Mouse (Mus musculus) thymus, adult 2 months (tissue): ENCODE data around the gene Wfdc15a. TPM values are rescaled to one million over a fixed set of nuclear protein-coding genes. Genes with fewer than 3 reads are reported as not detected.

ENCODE experiments used
- DNase-seq: peaks from one replicate; pipeline ENCODE4 v3.0.0; 2021
- H3K27ac ChIP-seq: fragments of 200-500 bp; 2 replicates; pipeline ENCODE4 v1.5.1; 2012; ENCODE audit warnings: low read length, control low read depth; ENCODE audit not compliant: control insufficient read depth, insufficient read depth
- H3K27me3 ChIP-seq: fragments of 200-500 bp; 2 replicates; pipeline ENCODE4 v1.6.1; 2012; ENCODE audit warnings: mild to moderate bottlenecking, low read length, moderate library complexity, mixed read lengths; ENCODE audit not compliant: control insufficient read depth, insufficient read depth
- H3K36me3 ChIP-seq: fragments of 200-500 bp; 2 replicates; pipeline ENCODE4 v1.6.1; 2012; ENCODE audit warnings: mild to moderate bottlenecking, low read length, moderate library complexity; ENCODE audit not compliant: control insufficient read depth, insufficient read depth
- H3K4me1 ChIP-seq: fragments of 200-500 bp; replicated peaks from 2 replicates; pipeline ENCODE4 v1.6.1; 2012; ENCODE audit warnings: low read length; ENCODE audit not compliant: control insufficient read depth, insufficient read depth
- H3K4me3 ChIP-seq: fragments of 200-500 bp; 2 replicates; pipeline ENCODE4 v1.5.1; 2012; ENCODE audit warnings: mild to moderate bottlenecking, low read length, control low read depth, moderate library complexity; ENCODE audit not compliant: control insufficient read depth, insufficient read depth
- CTCF ChIP-seq: fragments of 200-500 bp; IDR thresholded peaks from 2 replicates; pipeline ENCODE4 v1.5.1; 2012; ENCODE audit warnings: mild to moderate bottlenecking, control low read depth, low read length, moderate library complexity, borderline replicate concordance; ENCODE audit not compliant: control insufficient read depth, poor library complexity, insufficient read depth; ENCODE audit errors: extremely low read depth
- POLR2A ChIP-seq: fragments of 200-500 bp; IDR thresholded peaks from 2 replicates; pipeline ENCODE4 v1.6.1; 2012; ENCODE audit warnings: mild to moderate bottlenecking, low read length, control low read depth, moderate library complexity; ENCODE audit not compliant: control insufficient read depth, poor library complexity, insufficient read depth; ENCODE audit errors: extremely low read depth
- WGBS: fragments of 180-500 bp; shearing (Covaris S2); methylation state at CpG from one replicate; pipeline ENCODE4 v1.1.7; 2018; 5-methylcytosine and 5-hydroxymethylcytosine counted together
- polyA plus RNA-seq: library from polyadenylated mRNA; depleted of rRNA; stranded (reverse); fragments of >200 nt; gene quantifications from 2 replicates; pipeline ENCODE4 v1.2.3, GENCODE M21; 2012

Gene Wfdc15a
- polyA plus RNA-seq, 1 experiment = not detected

DNA sequence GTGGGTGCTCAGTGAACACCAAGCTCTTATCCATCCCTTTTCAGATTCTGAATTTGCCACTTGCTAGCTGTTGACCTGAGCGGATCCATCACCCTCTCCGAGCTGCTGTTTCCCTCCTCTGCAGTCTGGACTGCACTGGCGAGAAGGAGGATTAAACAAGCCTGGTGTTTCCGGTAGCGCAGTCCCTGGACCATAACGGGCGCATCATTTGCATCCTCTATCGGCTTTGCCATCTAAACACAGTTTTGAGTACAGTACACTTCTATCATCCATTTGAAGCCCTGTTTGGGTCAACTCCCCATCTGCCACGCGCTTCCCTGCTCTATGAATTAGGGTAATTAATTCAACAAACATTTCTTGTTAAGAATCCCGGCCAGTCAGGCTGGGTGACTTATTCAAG, 29.6 kb downstream of the Wfdc15a start:
- Histone ChIP-seq H3K36me3 (no peaks in the 10 kb centered on the region), H3K27me3 (peaks cover 31% of the 10 kb centered on the region; the same call in 1 of the 2 replicates), H3K4me3 (no peak overlapping the region), H3K4me1 (0 out of 2 replicates have a peak, but pooled peaks cover 4% of the 10 kb centered on the region), H3K27ac (no peak overlapping the region)
- TF ChIP-seq CTCF = no peak
- no peak for TF ChIP-seq POLR2A
- 24% methylated on average over 11 of the region's 11 CpGs for WGBS
- DNase-seq = no peak

DNA sequence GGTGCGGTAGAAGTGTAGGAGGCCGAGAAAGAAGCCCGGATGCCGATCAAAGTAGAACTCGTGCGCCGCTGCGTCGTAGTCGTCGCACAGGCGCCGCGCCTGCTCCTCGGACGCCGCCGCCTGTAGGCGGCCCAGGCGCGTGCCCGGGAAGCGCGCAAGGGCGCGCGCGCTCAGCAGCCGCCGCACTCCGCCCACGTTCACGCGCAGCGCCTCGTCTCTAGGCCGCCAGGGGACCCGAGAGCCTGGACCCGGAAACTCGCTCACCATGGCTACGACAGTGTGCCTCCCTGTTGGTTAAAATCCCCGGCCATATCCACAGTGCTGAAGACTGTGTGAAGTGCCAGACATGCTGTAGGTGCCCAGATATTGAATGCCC, 31.4 kb downstream of the Wfdc15a start:
- Histone ChIP-seq H3K4me1 (0 out of 2 replicates have a peak, but pooled peaks cover 4% of the 10 kb centered on the region), H3K36me3 (no peaks in the 10 kb centered on the region), H3K27ac (no peak overlapping the region), H3K4me3 (no peak overlapping the region), H3K27me3 (peaks cover 31% of the 10 kb centered on the region; the same call in 1 of the 2 replicates)
- WGBS = 24% methylated on average over 42 of the region's 42 CpGs
- TF ChIP-seq CTCF (no peak), POLR2A (no peak)
- no peak for DNase-seq

DNA sequence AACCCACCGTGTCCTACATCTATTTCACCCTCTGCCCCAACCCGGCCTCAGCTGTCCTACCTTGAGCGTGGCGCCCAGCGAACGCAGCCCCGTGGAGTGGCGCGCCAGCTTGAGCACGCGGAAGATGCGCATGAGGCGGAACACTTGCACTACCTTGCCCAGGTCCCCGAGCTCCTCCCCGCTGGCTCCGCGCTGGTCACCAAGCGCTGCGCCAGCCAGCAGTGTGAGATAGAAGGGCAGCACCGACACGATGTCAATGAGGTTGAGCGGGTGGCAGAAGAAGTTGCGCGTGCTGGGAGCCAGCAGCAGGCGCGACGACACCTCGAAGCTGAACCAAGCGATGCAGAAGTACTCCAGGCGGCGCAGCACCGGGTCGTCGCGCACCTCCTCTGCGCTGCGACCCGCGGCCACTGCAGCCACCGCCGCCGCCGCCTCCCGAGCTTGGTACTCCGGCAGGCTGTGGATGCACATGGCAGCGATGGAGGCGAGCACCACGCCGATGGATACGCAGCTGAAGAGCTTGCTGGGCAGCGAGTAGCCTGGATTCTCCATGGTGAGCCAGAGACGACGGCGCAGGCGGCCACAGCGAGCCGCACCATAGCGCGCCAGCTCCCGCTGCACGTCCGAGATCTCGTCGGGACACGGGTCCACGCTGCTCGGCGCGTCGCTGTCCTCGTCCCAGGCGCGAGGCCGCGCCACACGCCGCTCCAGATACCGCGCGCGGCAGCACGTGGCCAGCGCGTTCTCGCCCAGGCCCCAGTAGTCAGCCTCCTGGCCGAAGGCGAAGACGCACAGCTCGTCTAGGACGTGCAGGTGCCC, 32.0 kb downstream of the Wfdc15a start:
- H3K27ac ChIP-seq = no peak overlapping the region
- TF ChIP-seq CTCF (no peak), POLR2A (no peak)
- H3K27me3 ChIP-seq = peaks cover 31% of the 10 kb centered on the region; the same call in 1 of the 2 replicates
- no peak for DNase-seq
- WGBS = 25% methylated on average over 90 of the region's 90 CpGs
- no peak overlapping the region for H3K4me3 ChIP-seq
- 0 out of 2 replicates have a peak, but pooled peaks cover 4% of the 10 kb centered on the region for H3K4me1 ChIP-seq
- no peaks in the 10 kb centered on the region for H3K36me3 ChIP-seq

DNA sequence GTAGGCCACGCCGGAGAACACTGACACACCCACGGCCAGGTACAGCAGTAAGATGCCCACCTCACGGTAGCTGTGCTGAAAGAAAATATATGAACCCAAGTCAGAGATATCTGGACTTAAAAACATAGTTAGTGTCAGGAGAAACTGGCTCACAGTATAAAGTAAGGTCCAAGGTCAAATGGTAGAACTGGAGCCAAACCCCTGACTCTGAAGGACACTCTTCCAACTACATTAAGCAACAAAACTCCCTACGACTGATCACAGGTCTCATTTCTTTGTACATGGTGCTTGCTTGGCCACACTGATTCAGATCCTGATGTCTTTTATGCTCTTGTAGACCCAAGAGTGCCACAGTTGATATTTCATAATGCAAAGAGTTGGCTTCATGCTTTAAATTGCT, 35.0 kb downstream of the Wfdc15a start:
- TF ChIP-seq CTCF (no peak), POLR2A (no peak)
- Histone ChIP-seq H3K4me1 (0 out of 2 replicates have a peak, but pooled peaks cover 4% of the 10 kb centered on the region), H3K4me3 (no peak overlapping the region), H3K36me3 (no peaks in the 10 kb centered on the region), H3K27me3 (peaks cover 15% of the 10 kb centered on the region; the same call in 1 of the 2 replicates), H3K27ac (no peak overlapping the region)
- WGBS = 96% methylated on average over 5 of the region's 5 CpGs
- no peak for DNase-seq

DNA sequence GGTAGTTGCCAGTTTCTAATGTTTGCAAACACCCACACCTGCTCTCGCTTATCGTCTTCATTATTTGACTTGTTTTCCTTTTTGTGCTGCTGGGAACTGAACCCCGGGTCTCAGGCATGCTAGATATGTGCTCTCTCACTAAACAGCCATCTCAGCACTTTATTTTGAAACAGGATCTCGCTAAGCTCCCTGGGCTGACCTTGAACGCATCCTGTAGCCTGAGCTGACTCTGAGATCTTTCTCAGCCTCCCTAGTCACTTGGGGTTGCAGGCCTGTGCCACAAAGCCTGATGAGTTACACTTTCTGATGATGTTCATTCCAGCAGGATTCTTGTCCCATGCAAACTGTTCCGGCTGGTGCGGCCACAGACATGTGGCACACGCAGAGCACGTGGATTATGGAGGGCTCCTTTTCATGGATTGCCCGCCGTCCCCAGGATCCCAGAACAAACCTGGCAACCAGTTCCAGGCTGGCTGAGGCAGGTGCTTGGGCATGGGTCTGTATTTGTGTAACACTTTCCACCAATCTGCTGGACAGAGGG, 38.3 kb downstream of the Wfdc15a start:
- H3K36me3 ChIP-seq = no peaks in the 10 kb centered on the region
- no peak for TF ChIP-seq POLR2A
- TF ChIP-seq CTCF = no peak
- no peak overlapping the region for H3K4me3 ChIP-seq
- no peaks in the 10 kb centered on the region for H3K4me1 ChIP-seq
- DNase-seq = no peak
- H3K27ac ChIP-seq = no peak overlapping the region
- no peaks in the 10 kb centered on the region for H3K27me3 ChIP-seq
- WGBS = 90% methylated on average over 11 of the region's 11 CpGs

DNA sequence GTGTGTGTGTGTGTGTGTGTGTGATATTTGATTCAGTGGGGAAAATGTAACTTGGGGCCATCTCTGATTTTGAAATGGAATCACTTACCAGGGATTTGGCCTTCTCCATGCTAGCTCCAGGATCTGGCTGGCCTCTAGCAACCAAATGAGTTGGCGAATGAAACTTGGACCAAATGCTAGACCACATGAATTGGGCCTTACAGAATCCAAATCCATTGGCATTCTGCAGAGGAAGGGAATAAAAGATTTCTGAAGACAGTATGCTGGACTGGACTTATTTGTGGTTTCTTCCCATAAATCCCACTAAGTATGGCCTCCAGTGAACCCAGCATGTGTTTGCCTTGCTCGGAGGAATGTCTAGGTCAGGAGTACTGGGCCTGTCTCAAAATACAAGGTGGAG, 41.1 kb downstream of the Wfdc15a start:
- no peaks in the 10 kb centered on the region for H3K4me1 ChIP-seq
- no peak overlapping the region for H3K27ac ChIP-seq
- 93% methylated on average over 2 of the region's 2 CpGs for WGBS
- DNase-seq = no peak
- H3K4me3 ChIP-seq = no peak overlapping the region
- no peaks in the 10 kb centered on the region for H3K27me3 ChIP-seq
- peaks cover 16% of the 10 kb centered on the region for H3K36me3 ChIP-seq
- no peak for TF ChIP-seq POLR2A
- no peak for TF ChIP-seq CTCF

DNA sequence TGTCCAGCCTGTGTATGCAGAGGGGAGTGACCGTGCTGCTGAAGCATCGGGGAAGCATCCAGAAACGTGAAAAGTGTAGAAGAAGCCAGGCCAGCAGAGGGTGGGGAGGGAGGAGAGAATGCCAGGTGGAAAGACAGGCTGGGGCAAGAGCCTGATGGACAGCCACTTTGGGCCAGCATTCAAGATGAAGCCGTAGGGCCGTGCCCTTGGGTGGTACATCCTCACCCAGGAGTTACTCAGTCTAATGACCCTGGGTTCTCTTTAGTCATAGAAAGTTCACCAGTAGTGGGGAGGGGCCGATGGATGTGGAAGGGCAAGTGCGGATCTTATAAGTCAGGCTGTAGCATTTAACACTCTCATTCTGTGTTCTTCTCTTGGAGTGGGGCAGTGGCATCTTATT, 43.8 kb downstream of the Wfdc15a start:
- Histone ChIP-seq H3K36me3 (peaks cover 42% of the 10 kb centered on the region), H3K27me3 (no peaks in the 10 kb centered on the region), H3K4me1 (no peaks in the 10 kb centered on the region), H3K4me3 (no peak overlapping the region), H3K27ac (no peak overlapping the region)
- TF ChIP-seq POLR2A (no peak), CTCF (no peak)
- WGBS = 96% methylated on average over 7 of the region's 7 CpGs
- DNase-seq = no peak
